Mouse (Mus musculus): ENCODE data around the gene Btbd17.
A peak's percentile ranks its signal among the peaks of the same experiment; 100 is the strongest.

Gene Btbd17

DNA sequence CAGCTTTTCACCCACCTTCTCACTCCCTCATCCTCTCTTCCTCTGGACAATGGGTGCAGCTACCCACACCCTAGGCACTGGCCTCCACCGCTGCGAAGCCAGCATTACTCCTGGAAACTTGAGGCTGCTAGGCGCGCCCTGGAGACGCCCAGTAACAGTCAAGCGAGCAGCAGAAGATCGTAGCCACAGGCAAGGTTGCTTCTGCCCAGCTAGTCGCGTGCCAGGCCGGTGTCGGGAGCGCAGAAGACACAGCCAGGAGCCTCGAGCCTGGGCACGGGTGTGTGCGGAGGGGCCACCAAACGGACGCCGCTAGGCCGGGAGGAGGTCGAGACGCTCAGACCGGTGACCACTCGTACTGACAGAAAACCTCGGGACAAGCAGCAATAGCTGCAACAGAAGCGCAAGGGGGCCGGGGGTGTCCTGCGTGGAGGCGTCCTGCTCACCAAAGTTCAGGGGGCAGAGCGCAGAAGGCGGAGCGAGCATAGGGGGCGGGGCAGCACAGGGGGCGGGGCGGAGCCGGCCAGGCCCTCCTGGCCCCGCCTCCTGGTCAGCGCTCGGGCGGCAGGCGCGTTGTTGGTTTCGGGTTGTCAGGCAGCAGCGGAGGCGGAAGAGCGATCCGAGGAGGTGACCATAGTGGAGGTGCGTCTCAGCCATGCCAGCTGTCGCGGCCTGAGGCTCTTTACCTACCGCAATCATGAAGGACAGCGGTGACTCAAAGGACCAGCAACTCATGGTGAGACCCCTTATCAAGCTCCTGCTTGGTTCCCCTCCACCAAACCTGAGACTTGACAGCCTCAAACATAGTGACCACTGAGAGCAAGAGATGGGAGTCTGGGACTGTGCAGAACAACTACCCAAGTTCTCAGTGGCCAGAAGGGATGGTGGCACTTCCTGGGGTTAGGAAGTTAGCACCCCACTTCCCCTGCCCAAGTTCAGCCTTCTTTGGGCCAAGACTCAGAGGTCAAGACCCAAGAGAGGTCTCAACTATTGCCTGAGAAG is 30.6 kb downstream of the Btbd17 start, which contains the start of gene Kif19a:
TSS of gene Kif19a (plus strand) at position 569 of the 999 bp plus-strand sequence.
- DNase-seq (ENCODE audit: low read depth, low spot score), result peak; percentile 57

DNA sequence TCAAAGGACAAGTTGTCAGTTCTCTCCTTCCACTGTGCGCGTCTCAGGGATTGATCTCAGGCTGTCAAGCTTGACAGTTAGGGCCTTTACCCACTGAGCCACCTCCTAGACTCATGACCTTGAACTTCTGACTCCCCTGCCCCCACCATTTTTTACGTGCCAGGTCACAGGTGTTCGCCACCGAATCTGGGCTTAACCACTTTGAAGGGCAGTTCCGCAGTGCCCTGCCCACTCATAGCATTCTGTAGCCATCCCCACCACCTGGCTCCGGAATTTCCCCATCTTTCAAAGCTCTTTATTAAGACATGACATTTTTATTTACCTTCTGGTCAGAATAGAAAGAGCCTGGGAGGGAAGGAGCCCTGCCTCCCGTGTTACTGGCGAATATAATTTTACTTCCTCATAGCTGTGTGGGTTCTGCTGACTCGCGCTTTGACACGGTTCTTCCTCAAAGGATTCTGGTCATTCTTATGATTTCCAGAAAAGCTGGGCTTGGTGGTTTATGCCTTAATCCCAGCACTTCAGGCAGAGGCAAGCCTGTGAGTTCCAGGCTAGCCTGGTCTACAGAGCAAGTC is 48.1 kb downstream of the Btbd17 start:
- DNase-seq (ENCODE audit: low read depth, low spot score), result no peak

DNA sequence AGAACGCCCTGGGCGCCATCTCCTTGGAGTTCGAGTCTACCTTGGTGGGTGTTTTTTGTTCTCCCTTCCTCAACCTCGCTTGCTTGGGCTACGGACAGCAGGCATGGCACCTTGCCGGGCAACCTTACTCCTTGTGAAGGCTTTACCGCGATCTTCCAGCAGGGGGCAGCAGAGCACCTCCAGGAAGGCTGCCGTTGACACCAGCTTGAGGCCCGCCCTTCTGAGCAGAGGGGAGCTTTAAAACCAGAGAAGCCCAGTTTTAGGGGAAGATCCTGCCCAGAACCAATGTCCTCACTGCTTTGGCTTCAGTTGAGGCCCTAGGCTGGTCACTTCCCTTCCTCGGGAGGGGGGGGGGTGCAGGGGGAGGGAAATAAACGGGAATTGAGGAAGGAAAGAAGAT is 50.6 kb downstream of the Btbd17 start:
- DNase-seq (ENCODE audit: low read depth, low spot score), result peak; percentile 78

DNA sequence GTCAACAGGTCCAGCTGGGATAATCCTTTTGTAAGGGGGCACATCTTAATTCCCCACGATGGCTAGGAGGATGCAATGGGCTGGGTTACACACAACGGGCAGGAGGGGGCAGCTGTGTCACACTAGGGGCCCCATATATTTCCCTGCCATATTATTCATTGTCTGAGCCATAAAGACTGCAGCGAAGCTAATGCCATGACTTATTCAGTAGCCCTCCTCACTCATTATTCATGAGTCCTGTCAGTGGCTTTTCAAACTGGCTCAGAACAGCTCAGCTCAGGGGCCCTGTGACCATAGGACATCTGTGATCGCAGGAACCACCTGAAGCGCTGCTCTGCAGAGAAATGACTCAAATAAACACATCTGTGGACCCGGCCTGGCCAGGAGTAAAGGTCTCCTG is 54.3 kb downstream of the Btbd17 start:
- DNase-seq (ENCODE audit: low read depth, low spot score), result no peak

All from embryo, embryonic 11.5 days (tissue).